Mouse (Mus musculus) macrophage (primary cell): ENCODE measurements around the gene Dgkz. TPM values are rescaled to one million over a fixed set of nuclear protein-coding genes. Genes with fewer than 3 reads are reported as not detected.

Experiments used
- H3K27ac ChIP-seq: fragments of 350-480 bp; formaldehyde crosslinking; 2 replicates; pipeline ENCODE4 v1.9.0; 2021
- H3K36me3 ChIP-seq: fragments of 350-480 bp; formaldehyde crosslinking; 2 replicates; pipeline ENCODE4 v1.9.0; 2021; ENCODE audit errors: inconsistent target
- H3K4me3 ChIP-seq: fragments of 350-480 bp; formaldehyde crosslinking; 2 replicates; pipeline ENCODE4 v1.9.0; 2021; ENCODE audit errors: inconsistent target
- H3K79me2 ChIP-seq: fragments of 350-480 bp; formaldehyde crosslinking; 2 replicates; pipeline ENCODE4 v1.9.0; 2021; ENCODE audit errors: inconsistent target
- WGBS: methylation state at CpG from one replicate; pipeline ENCODE4 v1.1.7; 2026; ENCODE audit warnings: inconsistent platforms; ENCODE audit not compliant: missing documents; 5-methylcytosine and 5-hydroxymethylcytosine counted together
- polyA plus RNA-seq: library from polyadenylated mRNA; stranded (reverse); fragments of 250-400 nt; gene quantifications from 3 replicates; pipeline ENCODE4 v1.2.4, GENCODE M21; 2018; ENCODE audit warnings: inconsistent platforms

The Dgkz gene
- polyA plus RNA-seq, 1 experiment from 2014 or later: 81.8 TPM

DNA sequence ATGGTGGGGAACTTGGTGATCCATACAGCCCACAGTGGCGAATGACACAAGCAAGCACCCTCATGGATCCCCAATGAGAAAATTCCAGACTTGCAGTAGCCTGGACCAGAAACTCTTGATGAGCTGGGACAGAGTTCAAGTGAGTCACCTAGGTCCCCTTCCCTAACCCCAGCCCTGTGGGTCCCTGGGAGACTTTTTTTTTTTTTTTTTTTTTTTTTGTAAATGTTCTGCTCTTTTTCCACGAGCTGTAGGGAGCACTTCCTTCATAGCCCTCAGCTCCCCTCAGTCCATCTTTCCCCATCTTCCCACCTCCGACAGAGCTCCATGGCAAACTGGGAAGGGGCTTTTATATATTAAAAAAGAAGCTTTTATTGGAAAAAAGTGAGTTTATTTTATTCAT is 46.2 kb downstream of the Dgkz start:
- Histone ChIP-seq H3K27ac (no peak overlapping the region), H3K79me2 (no peaks in the 10 kb centered on the region), H3K36me3 (peaks cover 18% of the 10 kb centered on the region; the same call in 1 of the 2 replicates), H3K4me3 (no peak overlapping the region)
- WGBS: 64% methylated on average over 3 of the region's 3 CpGs

DNA sequence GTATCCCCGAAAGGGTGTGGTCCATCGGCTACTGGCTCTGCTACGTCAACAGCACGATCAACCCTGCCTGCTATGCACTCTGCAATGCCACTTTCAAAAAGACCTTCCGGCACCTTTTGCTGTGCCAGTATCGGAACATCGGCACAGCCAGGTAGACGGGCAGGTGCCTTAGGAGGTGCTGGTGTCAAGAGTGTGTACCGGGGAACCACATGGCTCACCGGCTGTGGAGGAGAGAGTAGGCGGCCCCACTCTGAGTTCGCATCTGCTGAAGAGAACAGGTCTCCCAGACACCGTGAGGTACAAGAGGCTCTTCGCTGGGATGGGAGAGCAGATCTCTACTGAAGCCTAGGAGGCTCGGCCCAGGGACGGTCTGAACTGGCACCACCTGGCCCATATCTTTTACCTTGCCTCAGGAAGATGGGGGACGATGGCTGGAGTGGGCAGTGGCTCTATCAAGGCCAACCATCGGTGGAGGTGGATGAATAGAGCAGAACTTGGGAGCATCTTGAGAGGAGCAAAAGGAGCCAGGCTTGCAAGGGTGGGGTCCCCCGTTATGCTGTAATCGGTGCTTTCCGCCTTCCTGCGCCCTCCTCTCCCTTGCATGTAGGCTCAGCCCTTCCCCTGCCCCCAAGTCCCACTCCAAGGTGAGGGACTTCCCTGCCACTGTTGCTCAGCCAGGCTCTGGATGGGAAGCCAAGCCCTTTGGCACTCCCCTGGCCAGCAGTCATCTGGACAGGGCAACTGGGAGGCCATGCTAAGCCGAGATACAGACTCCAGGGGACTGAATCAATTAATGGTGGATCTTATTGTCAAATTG is 46.9 kb downstream of the Dgkz start:
- Histone ChIP-seq H3K36me3 (peaks cover 11% of the 10 kb centered on the region; the same call in 1 of the 2 replicates), H3K79me2 (no peaks in the 10 kb centered on the region), H3K4me3 (no peak overlapping the region), H3K27ac (no peak overlapping the region)
- WGBS: 86% methylated on average over 23 of the region's 23 CpGs

GRCm38 (mm10) chr2:91927826-91928533 is 47.7 kb downstream of the Dgkz start:
- Histone ChIP-seq H3K4me3 (no peak overlapping the region), H3K27ac (no peak overlapping the region), H3K36me3 (peaks cover 3% of the 10 kb centered on the region; the same call in 1 of the 2 replicates), H3K79me2 (no peaks in the 10 kb centered on the region)
- 52% methylated on average over 34 of the region's 34 CpGs for WGBS

GRCm38 (mm10) chr2:91926949-91927348 is 48.7 kb downstream of the Dgkz start, which contains the start of gene Chrm4:
Gene Chrm4 (plus strand): TSS chr2:91927249.
- Histone ChIP-seq H3K79me2 (no peaks in the 10 kb centered on the region), H3K27ac (no peak within 1 kb of the TSS), H3K4me3 (no peak within 1 kb of the TSS), H3K36me3 (no peaks in the 10 kb centered on the region)
- WGBS: 94% methylated on average over 3 of the region's 3 CpGs

DNA sequence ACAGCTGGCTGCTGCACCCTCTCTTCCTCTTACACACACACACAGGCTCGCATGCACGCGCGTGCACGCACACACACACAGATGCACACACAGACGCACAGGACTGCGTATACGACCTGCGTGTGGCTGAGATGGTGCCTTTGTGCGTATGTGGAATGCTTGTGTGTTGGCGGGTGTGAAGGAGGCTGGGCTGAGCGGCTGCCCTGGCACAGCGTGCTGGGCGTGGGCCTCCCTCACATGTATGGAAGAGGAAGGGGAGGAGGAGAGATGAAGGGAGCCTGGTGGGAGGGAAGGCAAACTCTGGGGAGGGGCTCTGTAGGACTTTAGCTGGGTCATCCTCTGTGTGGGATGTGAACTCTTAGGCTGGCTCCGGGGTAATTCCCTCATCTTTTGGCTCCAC is 50.2 kb downstream of the Dgkz start:
- Histone ChIP-seq H3K27ac (no peak overlapping the region), H3K79me2 (no peaks in the 10 kb centered on the region), H3K4me3 (no peak overlapping the region), H3K36me3 (no peaks in the 10 kb centered on the region)
- WGBS: 81% methylated on average over 13 of the region's 15 CpGs

- Histone ChIP-seq H3K27ac (no peak overlapping the region), H3K4me3 (no peak overlapping the region), H3K36me3 (no peaks in the 10 kb centered on the region), H3K79me2 (no peaks in the 10 kb centered on the region)
- 100% methylated on average over 1 of the region's 1 CpGs for WGBS
These were observed 50.9 kb downstream of the Dgkz start for GRCm38 (mm10) chr2:91924726-91925125.

- no peak overlapping the region for H3K27ac ChIP-seq
- no peak overlapping the region for H3K4me3 ChIP-seq
- H3K79me2 ChIP-seq: no peaks in the 10 kb centered on the region
- WGBS: 5% methylated on average over 54 of the region's 54 CpGs
- no peaks in the 10 kb centered on the region for H3K36me3 ChIP-seq
These were observed 52.0 kb downstream of the Dgkz start for GRCm38 (mm10) chr2:91923415-91924337.

GRCm38 (mm10) chr2:91922586-91923414 is 52.9 kb downstream of the Dgkz start:
- 5% methylated on average over 37 of the region's 37 CpGs for WGBS
- H3K27ac ChIP-seq: no peak overlapping the region

GRCm38 (mm10) chr2:91921790-91922570 is 53.7 kb downstream of the Dgkz start:
- H3K36me3 ChIP-seq: peaks cover 15% of the 10 kb centered on the region
- H3K79me2 ChIP-seq: no peaks in the 10 kb centered on the region
- H3K4me3 ChIP-seq: no peak overlapping the region
- H3K27ac ChIP-seq: no peak overlapping the region
- WGBS: 2% methylated on average over 58 of the region's 64 CpGs

More at GRCm38 (mm10) chr2:91922586-91923414, 52.9 kb downstream of the Dgkz start:
- H3K79me2 ChIP-seq: no peaks in the 10 kb centered on the region
- H3K4me3 ChIP-seq: no peak overlapping the region
- peaks cover 6% of the 10 kb centered on the region for H3K36me3 ChIP-seq

DNA sequence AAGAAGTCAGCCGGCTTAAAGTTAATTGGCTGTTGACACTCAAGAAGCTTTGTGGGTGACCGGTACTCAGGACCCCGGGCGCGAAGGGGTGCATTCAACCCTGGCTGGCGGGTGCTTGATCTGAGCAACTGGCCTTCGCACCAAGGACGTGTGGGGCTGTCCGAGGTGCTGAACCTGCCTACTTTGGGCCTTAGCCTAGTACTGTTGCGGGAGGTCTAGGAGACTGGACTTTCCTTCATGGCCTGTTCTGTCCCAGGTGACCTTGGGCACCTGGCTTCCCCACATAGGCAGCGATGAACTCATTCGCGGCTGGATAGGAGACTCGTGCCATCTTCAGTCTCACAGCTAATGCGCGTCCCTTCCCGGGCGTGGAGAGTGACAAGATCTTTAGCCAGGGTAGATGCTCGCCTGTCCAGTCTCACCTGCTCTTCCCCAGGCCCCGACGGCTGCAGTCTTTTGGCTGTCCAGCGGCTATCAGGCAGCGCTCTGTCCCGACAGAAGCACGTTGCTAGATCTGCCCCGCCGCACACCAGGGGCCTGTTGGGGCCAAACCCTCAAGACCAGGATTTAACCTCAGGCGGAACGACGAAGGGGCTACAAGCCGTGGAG is 54.4 kb downstream of the Dgkz start:
- Histone ChIP-seq H3K4me3 (no peak overlapping the region), H3K79me2 (no peaks in the 10 kb centered on the region), H3K36me3 (peaks cover 20% of the 10 kb centered on the region), H3K27ac (no peak overlapping the region)
- WGBS: 13% methylated on average over 31 of the region's 31 CpGs

DNA sequence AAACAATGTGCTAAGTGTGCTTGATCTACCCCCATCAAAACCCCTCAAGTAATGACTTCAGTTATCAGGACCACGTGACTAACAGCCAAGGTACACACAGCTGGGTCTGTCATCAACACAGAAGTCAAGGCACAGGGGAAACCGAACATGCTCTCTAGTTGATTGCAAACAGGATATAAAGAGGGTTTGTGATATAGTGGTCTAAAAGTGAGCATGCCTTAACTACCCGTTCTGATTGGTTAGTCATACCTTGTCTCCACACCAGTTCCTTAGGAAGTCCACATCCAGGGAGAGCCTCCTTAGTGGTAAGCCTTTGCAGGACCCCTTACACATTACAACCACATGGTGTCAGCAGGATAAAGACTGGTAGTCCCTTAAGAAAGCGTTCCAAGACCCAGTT is 55.5 kb downstream of the Dgkz start:
- no peak overlapping the region for H3K4me3 ChIP-seq
- H3K27ac ChIP-seq: no peak overlapping the region
- H3K79me2 ChIP-seq: no peaks in the 10 kb centered on the region
- whole genome bisulfite sequencing: 72% methylated on average over 4 of the region's 4 CpGs
- H3K36me3 ChIP-seq: peaks cover 29% of the 10 kb centered on the region

DNA sequence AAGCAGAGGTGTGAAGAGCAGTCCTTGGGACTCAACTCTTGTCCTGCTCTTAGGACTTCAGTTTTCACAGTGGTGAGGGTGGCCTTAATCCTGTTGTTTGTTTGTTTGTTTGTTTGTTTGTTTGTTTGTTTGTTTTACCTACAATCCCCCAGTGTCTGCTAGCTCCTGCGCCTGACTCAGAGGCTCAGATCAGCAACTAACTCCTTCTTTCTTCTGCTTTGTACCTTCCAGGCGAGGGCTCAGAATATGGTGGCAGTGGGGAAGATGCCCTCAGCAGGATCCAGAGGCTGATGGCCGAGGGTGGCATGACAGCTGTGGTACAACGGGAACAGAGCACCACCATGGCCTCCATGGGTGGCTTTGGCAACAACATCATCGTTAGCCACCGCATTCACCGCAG is 58.6 kb downstream of the Dgkz start:
- no peak overlapping the region for H3K27ac ChIP-seq
- H3K79me2 ChIP-seq: no peaks in the 10 kb centered on the region
- no peak overlapping the region for H3K4me3 ChIP-seq
- WGBS: 96% methylated on average over 7 of the region's 7 CpGs
- H3K36me3 ChIP-seq: peaks cover 46% of the 10 kb centered on the region
